Comparison of ENCODE assay signal across 10 mouse cellular contexts in the genomic region with DNA sequence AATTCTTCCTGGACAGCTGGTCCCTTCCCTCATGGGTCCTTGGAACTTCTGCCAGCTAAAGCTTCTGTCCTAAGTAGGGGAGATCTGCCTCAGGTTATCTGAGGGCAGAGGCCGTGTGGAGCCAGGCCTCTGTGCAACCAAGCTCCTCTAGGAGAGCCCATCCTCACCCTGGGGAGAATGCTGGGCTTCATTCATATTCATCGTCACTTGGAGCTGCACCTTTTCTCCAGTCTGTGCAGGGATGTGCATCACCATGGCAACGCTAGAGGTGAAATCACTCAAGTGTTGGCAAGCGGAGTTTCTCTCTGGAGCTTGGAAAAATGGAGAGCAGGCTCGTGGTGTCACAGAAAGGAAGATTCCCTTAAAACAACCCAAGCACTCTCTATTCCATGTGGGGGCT.
A peak's percentile ranks its signal among the peaks of the same experiment; 100 is the strongest.
DNase-seq lines count a peak whose midpoint lies in the region; ATAC-seq and TF ChIP-seq lines count a peak whose summit lies in the region.
"Had no signal": no experiment of that assay in that cellular context is flagged by ENCODE, and none has a peak within 500 bp of the region (broad histone marks: within the 10 kb centered on the region; RNA-seq: fewer than 3 reads in every experiment).

No protein-coding gene starts in this region.

- no peak for TF ChIP-seq CTCF in lung, adult 2 months (IDR thresholded peaks at IDR 0.05; ENCODE audit: insufficient read depth, low read length)

- peak overlapping the region; percentile 30; the same call in 1 of the 2 replicates for H3K27ac ChIP-seq in hindbrain, embryonic 11.5 days (ENCODE audit: low read depth, low read length)
- H3K27ac ChIP-seq in hindbrain, embryonic 10.5 days: no peak overlapping the region
- peak overlapping the region; percentile 88 for H3K27ac ChIP-seq in forebrain, embryonic 14.5 days (ENCODE audit: low read depth, low read length)
- H3K27ac ChIP-seq: kidney, postnatal 0 days had no signal

- H3K27me3 ChIP-seq in hindbrain, embryonic 11.5 days (ENCODE audit: control insufficient read depth, insufficient read depth, low read length): no peaks in the 10 kb centered on the region
- H3K27me3 ChIP-seq in hindbrain, embryonic 10.5 days (ENCODE audit: insufficient read depth, poor library complexity, severe bottlenecking): no peaks in the 10 kb centered on the region
- H3K27me3 ChIP-seq in forebrain, embryonic 14.5 days (replicated peaks; ENCODE audit: control insufficient read depth, insufficient read depth, low read length): no peaks in the 10 kb centered on the region

- peak; percentile 54; the same call in 1 of the 2 replicates for ATAC-seq in hindbrain, embryonic 11.5 days (ENCODE audit: low FRiP score)
- ATAC-seq in forebrain, embryonic 14.5 days: peak; percentile 58

- no peaks in the 10 kb centered on the region for H3K36me3 ChIP-seq in hindbrain, embryonic 11.5 days (ENCODE audit: control insufficient read depth, insufficient read depth, low read length)
- no peaks in the 10 kb centered on the region for H3K36me3 ChIP-seq in hindbrain, embryonic 10.5 days
- no peaks in the 10 kb centered on the region for H3K36me3 ChIP-seq in forebrain, embryonic 14.5 days (ENCODE audit: control insufficient read depth, insufficient read depth, low read length)

- 58% methylated on average over 5 of the region's 5 CpGs for WGBS in hindbrain, embryonic 11.5 days
- WGBS in hindbrain, embryonic 10.5 days: 59% methylated on average over 5 of the region's 5 CpGs
- 34% methylated on average over 5 of the region's 5 CpGs for WGBS in forebrain, embryonic 14.5 days
- WGBS in lung, adult 2 months: 67% methylated on average over 5 of the region's 5 CpGs

- TF ChIP-seq POLR2A in lung, adult 2 months (IDR thresholded peaks at IDR 0.05; ENCODE audit: borderline replicate concordance, extremely low read depth, low read depth, low read length): no peak

- DNase-seq in hindbrain, embryonic 11.5 days (ENCODE audit: low spot score): peak; percentile 37
- DNase-seq in hindbrain, embryonic 10.5 days (ENCODE audit: low spot score): no peak
- peak; percentile 92 for DNase-seq in forebrain, embryonic 14.5 days (ENCODE audit: low spot score)
- peak; percentile 73 for DNase-seq in left cerebral cortex, adult 11 months (ENCODE audit: low spot score)
- peak; percentile 42 for DNase-seq in right cerebral cortex, postnatal 14 days
- no peak for DNase-seq in adrenal gland, postnatal 25 days
- no peak for DNase-seq in urinary bladder, postnatal 14 days (ENCODE audit: low spot score)
- DNase-seq in lung, adult 2 months: no peak
- DNase-seq: gastrocnemius, postnatal 36 days had no signal

- H3K4me1 ChIP-seq in hindbrain, embryonic 11.5 days (replicated peaks; ENCODE audit: control insufficient read depth, insufficient read depth, low read length): 0 out of 2 replicates have a peak, but pooled peaks cover 2% of the 10 kb centered on the region
- peaks cover 25% of the 10 kb centered on the region for H3K4me1 ChIP-seq in hindbrain, embryonic 10.5 days (replicated peaks)
- H3K4me1 ChIP-seq in forebrain, embryonic 14.5 days (ENCODE audit: control insufficient read depth, insufficient read depth, low read length): peaks cover 17% of the 10 kb centered on the region
- H3K4me1 ChIP-seq in lung, adult 2 months (ENCODE audit: control insufficient read depth, insufficient read depth, low read length): no peaks in the 10 kb centered on the region

- no peak overlapping the region for H3K9ac ChIP-seq in hindbrain, embryonic 11.5 days (ENCODE audit: low read depth, low read length)
- H3K9ac ChIP-seq in forebrain, embryonic 14.5 days (ENCODE audit: low read length): no peak overlapping the region

- H3K4me3 ChIP-seq in hindbrain, embryonic 11.5 days (ENCODE audit: low read depth, low read length): no peak overlapping the region
- H3K4me3 ChIP-seq in hindbrain, embryonic 10.5 days: no peak overlapping the region
- no peak overlapping the region for H3K4me3 ChIP-seq in forebrain, embryonic 14.5 days (ENCODE audit: low read depth, low read length)
- no peak overlapping the region for H3K4me3 ChIP-seq in lung, adult 2 months (replicated peaks; ENCODE audit: extremely low read depth, low read depth, low read length)

- H3K9me3 ChIP-seq in hindbrain, embryonic 11.5 days (ENCODE audit: control insufficient read depth, low read length): no peaks in the 10 kb centered on the region
- no peaks in the 10 kb centered on the region for H3K9me3 ChIP-seq in hindbrain, embryonic 10.5 days
- H3K9me3 ChIP-seq in forebrain, embryonic 14.5 days (replicated peaks; ENCODE audit: control insufficient read depth, low read length): no peaks in the 10 kb centered on the region

- H3K4me2 ChIP-seq in hindbrain, embryonic 11.5 days (replicated peaks; ENCODE audit: low read depth, low read length): no peak overlapping the region
- 0 out of 2 replicates have a peak overlapping the region, but pooled peaks have one; percentile 9 for H3K4me2 ChIP-seq in forebrain, embryonic 14.5 days (ENCODE audit: low read length)

Comparison
In these comparisons a context has a peak if more than half of its experiments do, and no peak if none do; other contexts are left out.
1. DNase-seq: peak in hindbrain, embryonic 11.5 days (single experiment), forebrain, embryonic 14.5 days (single experiment), left cerebral cortex, adult 11 months (single experiment) and right cerebral cortex, postnatal 14 days (single experiment); none in hindbrain, embryonic 10.5 days (single experiment), adrenal gland, postnatal 25 days (single experiment), urinary bladder, postnatal 14 days (single experiment) and lung, adult 2 months (single experiment).